Mouse (Mus musculus) inflammation-experienced regulatory T-cells, adult 6 months (primary cell): ENCODE data around the gene Tjp3. TPM values are rescaled to one million over a fixed set of nuclear protein-coding genes. Genes with fewer than 3 reads are reported as not detected.

Source experiments
- ATAC-seq: one replicate; pipeline ENCODE4 v1.8.0; 2017
- polyA plus RNA-seq, 3 experiments: library from polyadenylated mRNA; unstranded; fragments of 100-300 nt; shearing (Covaris generic); gene quantifications; one replicate each; pipeline ENCODE4 v1.2.1; 2017

Tjp3 gene
- polyA plus RNA-seq, 3 experiments from 2014 or later = 1.7 to 3.2 (median 1.9) TPM

DNA sequence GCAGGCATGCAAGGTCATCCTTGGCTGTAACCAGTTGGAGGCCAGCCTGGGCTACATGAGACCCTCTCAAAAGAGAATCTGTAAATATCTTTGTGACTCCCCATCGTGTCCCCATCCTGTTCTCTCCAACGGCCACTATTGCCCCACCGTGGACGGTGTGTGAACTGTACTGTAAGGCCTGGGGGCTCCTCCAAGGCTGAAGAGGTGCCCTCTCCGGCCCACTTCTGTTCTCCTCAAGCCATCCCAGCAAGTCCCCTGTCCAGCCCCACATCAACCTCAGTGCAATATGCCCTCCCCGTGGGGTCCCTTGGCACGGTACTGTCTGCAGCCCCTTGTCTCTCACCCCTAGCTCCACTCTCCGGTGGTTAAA, 27.9 kb upstream of the Tjp3 start:
- no peak for ATAC-seq

DNA sequence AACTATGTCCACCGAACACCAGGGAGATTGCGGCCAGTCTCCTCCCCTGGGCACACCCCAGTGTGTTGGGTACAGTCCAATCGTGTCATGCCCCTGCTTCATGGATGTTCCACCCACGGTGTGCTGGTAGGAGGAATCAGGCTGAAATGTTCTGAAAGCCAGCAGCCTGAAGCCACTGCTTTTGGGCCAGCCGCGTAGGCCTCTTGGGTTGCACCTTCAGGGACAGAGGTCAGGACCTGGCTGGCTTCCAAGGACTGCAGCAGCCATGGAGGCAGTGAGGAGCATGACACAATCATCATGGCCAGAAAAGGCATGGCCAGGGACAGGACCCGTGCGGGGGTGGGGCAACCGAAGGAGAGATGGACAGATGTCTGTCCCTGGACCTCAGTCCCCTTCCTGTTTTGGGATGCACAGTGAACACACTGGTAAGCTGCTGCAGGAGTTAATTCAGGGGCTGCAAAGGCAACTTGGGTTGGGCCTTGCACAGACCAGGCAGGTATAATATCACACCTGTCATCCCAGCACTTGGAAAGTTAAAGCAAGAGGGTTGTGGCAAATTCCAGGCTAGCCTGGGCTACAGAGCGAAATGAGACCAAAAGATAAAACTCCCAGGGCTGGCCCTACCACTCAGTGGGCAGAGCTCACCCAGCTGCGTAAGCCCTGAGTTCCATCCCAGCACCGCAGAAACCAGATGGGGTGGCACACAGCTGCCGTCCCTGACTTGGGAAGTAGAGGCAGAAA, 27.4 kb upstream of the Tjp3 start:
- no peak for ATAC-seq

- ATAC-seq = no peak
Measured at GRCm38 (mm10) chr10:81317273-81317672, 25.9 kb upstream of the Tjp3 start.

GRCm38 (mm10) chr10:81316338-81317060, 25.1 kb upstream of the Tjp3 start:
- no peak for ATAC-seq

DNA sequence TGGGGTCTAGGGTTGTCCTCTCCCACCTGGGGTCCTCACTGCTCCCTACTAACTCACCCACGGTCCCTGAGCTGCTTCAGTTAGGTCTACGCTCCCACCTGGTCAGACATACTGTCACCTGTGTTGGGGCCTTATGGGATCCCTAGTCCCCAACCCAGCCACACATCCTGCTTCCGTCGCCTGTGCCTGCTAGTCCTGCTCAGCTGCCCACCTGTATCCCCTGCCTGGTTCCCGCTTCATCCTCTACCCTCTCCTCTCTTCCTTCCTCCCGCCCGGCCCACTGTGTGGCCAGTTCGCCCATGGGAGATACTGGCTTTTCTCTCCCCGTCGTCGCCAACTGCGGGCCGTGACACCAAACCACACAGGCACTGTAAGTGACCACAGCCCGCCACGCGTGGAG, 24.2 kb upstream of the Tjp3 start:
- ATAC-seq = no peak

- ATAC-seq = no peak
Measured at GRCm38 (mm10) chr10:81314201-81314600, 22.8 kb upstream of the Tjp3 start.

DNA sequence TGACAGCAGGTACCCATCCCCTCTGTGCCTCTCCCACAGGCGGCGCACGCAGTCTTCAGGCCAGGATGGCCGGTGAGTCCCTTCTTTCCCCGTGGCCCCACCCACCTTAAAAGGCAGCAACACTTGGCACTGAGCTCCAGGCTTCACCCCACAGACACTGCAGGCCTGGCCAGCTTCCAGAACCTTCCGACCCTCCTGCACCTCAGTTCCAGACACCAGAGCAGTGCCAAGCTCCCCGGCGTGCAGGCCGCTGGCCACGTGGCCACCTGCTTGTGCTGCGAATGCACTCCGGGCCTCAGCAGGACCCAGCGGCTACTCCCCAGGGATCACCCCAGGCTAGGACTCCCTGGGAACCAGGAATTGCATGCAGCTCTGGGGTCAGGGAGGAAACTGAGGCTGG, 22.2 kb upstream of the Tjp3 start:
- no peak for ATAC-seq

GRCm38 (mm10) chr10:81309571-81309970, 18.2 kb upstream of the Tjp3 start:
- peak; percentile 92 for ATAC-seq

GRCm38 (mm10) chr10:81306837-81307682, 15.7 kb upstream of the Tjp3 start:
- no peak for ATAC-seq

GRCm38 (mm10) chr10:81306173-81306668, 14.8 kb upstream of the Tjp3 start:
- no peak for ATAC-seq

DNA sequence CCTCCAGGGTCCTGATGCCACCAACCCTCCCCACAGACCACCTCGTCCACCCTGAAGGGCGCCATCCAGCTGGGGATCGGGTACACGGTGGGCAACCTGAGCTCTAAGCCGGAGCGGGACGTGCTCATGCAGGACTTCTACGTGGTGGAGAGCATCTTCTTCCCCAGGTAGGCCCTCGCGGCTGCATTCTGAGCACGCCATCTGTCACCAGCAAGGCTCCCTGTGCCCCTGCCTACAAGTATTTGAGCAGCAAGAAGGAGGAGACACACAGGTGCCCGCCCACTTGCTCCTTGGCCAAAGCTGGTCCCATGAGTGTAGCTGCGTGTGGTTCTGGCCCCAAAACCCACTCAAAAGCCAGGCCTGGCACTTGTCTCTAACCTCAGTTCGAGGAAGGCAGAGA, 14.3 kb upstream of the Tjp3 start:
- ATAC-seq = no peak

DNA sequence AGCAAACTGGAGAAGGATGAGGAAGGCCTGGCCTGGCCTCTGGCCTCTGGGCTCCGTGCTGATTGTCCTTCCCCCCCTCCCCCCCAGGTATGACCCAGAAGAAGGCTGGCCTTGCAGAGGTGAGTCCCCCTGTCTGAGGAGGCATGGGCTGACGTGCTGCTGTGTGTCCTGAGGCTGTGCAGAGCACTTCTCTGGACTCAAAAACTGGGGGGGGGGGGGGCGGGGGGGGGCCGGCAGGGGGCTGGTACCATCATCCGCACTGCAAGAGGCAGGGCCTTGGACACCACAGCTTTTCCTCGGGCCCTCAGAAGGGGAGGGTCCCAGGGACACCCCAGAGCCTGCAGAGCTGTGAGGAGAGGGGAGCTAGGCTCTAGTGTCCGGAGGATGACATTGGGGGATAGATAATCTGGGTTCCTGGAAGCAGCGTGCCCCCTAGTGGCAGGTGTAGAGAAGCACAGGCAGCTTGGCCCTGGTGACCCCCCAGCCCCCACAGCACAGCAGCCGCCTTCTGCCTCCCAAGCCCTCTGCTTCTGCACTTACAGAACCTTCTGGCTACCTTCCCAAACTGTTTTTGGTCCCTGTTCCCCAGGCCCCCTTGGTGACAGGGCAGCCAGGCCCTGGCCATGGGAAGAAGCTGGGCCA, 13.3 kb upstream of the Tjp3 start:
- peak; percentile 36 for ATAC-seq

- ATAC-seq = peak; percentile 66
Measured at GRCm38 (mm10) chr10:81303761-81304160, 12.4 kb upstream of the Tjp3 start.

DNA sequence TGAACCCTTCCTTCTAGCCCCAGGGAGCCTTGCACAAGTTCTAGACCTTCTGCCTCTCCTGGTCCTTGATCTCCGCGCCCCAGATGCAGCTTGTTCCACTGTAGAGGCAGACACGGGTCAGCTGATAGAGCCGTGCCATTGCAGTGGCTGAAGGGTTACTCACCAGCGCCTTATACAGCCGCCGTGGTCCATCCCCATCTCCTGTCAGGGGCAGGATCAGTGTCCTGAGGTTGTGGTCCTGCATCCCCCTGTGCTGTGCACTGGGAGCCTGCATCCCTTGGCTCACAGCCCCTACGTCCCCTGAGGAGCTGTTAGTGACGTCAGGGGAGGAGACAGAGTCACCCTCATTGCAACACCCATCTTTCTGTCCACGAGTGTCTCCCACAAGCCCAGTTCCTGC, 11.9 kb upstream of the Tjp3 start:
- peak; percentile 20 for ATAC-seq

DNA sequence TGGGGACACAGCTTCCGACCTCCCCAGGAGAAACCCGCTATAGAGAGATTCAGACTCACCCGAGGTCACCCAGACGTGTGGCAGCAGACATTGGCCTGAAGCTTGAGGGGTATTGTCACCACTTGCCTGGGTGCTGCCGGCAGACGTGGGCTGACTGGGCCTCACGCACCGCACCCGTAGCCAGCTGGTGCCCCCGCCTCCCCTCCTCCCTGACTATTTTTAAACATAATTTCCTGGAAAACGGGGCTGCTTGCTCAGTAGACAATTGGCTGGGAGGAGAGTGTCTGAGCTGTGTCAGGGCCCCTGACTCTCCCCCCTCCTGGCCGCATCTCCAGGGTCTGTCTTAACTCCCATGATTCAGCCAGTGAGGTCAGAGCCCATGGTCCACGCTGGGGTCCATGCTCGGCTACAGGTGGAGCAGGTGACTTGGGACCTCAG, 11.4 kb upstream of the Tjp3 start:
- no peak for ATAC-seq

- ATAC-seq = no peak
Measured at GRCm38 (mm10) chr10:81302288-81302687, 10.9 kb upstream of the Tjp3 start.

DNA sequence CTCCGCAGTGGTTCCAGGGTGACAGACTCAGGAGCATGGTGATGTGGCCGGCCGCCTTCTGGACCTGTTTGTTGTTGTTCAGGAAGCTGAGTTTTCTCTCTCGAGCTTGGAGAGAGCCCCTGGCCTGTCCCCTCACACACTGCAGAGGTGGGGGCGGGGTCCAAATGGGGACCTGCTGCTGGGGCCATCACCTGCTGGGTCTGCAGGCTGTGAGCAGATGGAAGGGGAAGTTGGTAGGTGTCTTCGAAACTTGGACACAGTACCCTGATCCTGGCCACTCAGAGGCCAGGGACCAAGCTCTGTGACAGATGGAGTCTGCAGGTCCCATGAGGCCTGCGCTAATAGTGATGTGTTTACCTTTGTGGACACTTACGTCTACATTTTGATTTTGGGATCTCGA, 9.9 kb upstream of the Tjp3 start:
- no peak for ATAC-seq

DNA sequence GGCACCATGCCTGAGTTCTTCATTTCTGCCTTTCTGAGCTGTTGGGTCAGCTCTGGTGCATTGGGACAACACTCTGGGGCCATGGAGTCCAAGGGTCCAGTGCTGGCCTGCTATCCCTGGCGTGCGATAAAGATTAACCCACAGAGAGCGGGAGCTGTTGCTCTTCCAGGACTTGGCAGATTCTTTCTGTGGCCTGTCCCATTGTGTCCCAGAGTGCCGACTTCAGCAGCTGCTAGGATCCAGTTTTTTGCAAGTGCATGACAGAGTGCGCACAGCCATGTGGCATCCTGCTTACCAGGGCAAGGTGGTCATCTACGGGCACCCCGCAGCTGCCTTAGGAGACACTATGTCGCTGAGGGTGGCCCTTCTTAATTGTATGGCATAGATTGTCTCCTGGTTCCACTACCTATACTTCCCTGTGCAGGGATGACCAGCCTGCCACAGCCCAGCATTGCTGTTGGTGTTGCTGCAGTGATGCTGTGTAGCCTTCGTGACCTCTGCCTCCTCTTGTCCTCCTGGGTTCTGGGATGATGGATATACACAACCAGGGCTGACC, 9.0 kb upstream of the Tjp3 start:
- no peak for ATAC-seq

- ATAC-seq = no peak
Measured at GRCm38 (mm10) chr10:81299585-81300351, 8.4 kb upstream of the Tjp3 start.

DNA sequence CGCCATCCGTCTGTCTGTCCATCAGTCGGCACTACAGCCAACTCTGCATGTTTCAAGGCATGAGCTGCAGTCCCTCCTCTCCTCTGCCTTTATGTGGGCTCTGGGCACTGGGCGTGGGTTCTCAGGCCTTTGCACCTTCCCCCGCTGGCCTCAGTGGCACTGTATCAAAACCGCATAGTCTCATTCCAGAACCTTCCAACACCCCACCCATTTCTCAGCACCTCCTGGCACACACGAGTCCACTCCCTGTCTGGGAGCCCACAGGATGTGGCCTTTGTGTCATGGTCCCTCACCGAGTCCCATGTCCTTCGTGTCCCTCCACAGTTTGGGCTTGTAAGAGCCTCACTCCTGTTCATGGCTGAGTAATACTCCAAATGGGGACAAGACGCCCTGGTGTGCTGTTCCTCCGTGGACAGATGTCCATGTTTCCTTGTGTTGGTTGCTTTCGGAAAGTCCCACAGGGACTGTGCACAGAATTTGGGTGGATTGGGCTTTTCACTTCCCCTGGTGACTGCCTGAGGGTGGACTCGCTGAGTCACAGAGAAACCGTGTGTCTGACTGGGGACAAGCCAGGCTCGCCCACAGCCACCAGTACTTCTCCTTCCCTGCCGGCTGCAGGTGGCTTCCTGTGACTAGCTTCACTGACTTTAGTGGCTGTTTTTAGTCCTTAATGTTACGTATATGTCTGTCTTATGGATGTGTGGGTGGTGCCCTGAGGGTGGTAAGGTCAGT, 7.2 kb upstream of the Tjp3 start:
- peak; percentile 58 for ATAC-seq

DNA sequence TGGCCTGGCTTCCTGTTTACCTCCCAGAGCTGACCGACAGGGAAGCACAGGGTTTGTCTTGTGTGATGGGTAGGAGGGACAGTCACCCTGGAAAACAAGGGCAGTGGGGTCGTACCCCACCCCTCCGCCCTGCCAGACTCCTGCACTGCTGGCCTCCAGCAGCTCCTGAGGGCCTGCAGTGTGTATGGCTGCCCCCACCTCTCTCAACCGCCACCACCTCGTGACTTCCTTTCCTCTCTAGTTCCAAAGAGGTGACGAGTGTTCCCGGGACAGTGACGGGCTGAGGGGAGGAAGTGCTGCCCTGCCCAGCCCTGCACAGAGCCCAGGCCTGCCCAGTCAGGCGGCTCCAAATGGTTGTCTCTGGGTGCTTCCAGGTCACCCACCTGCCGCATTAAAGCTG, 6.5 kb upstream of the Tjp3 start:
- ATAC-seq = peak; percentile 70
